Mouse (Mus musculus): ENCODE measurements around the gene 4930523C07Rik.
A peak's percentile ranks its signal among the peaks of the same experiment; 100 is the strongest.

The 4930523C07Rik gene

GRCm38 (mm10) chr1:160044237-160045021, at the start of gene 4930523C07Rik:
TSS of gene 4930523C07Rik (plus strand) at chr1:160044382.
- peak; percentile 82 for DNase-seq (ENCODE audit: low spot score)

GRCm38 (mm10) chr1:159997329-159997728, 46.9 kb upstream of the 4930523C07Rik start:
- no peak for DNase-seq (ENCODE audit: low spot score)

GRCm38 (mm10) chr1:159998349-159998748, 45.8 kb upstream of the 4930523C07Rik start:
- no peak for DNase-seq (ENCODE audit: low spot score)

- no peak for DNase-seq (ENCODE audit: low spot score)
Measured at GRCm38 (mm10) chr1:159999232-159999631, 45.0 kb upstream of the 4930523C07Rik start.

GRCm38 (mm10) chr1:160005319-160005718, 38.9 kb upstream of the 4930523C07Rik start:
- no peak for DNase-seq (ENCODE audit: low spot score)

- DNase-seq (ENCODE audit: low spot score): no peak
Measured at GRCm38 (mm10) chr1:160006919-160007588, 37.1 kb upstream of the 4930523C07Rik start.

- DNase-seq (ENCODE audit: low spot score): no peak
Measured at GRCm38 (mm10) chr1:160013042-160013441, 31.1 kb upstream of the 4930523C07Rik start.

- DNase-seq (ENCODE audit: low spot score): no peak
Measured at GRCm38 (mm10) chr1:160024339-160024980, 19.7 kb upstream of the 4930523C07Rik start.

GRCm38 (mm10) chr1:160025146-160025894, 18.9 kb upstream of the 4930523C07Rik start:
- DNase-seq (ENCODE audit: low spot score): no peak

- DNase-seq (ENCODE audit: low spot score): no peak
Measured at GRCm38 (mm10) chr1:160025895-160026255, 18.3 kb upstream of the 4930523C07Rik start.

GRCm38 (mm10) chr1:160027939-160028338, 16.2 kb upstream of the 4930523C07Rik start:
- no peak for DNase-seq (ENCODE audit: low spot score)

- no peak for DNase-seq (ENCODE audit: low spot score)
Measured at GRCm38 (mm10) chr1:160033948-160034598, 10.1 kb upstream of the 4930523C07Rik start.

- no peak for DNase-seq (ENCODE audit: low spot score)
Measured at GRCm38 (mm10) chr1:160035561-160035960, 8.6 kb upstream of the 4930523C07Rik start.

- DNase-seq (ENCODE audit: low spot score): no peak
Measured at GRCm38 (mm10) chr1:160036996-160037521, 7.1 kb upstream of the 4930523C07Rik start.

GRCm38 (mm10) chr1:160039951-160040645, 4.1 kb upstream of the 4930523C07Rik start:
- DNase-seq (ENCODE audit: low spot score): no peak

GRCm38 (mm10) chr1:160041264-160041775, 2.9 kb upstream of the 4930523C07Rik start:
- no peak for DNase-seq (ENCODE audit: low spot score)

- no peak for DNase-seq (ENCODE audit: low spot score)
Measured at GRCm38 (mm10) chr1:160042351-160042750, 1.8 kb upstream of the 4930523C07Rik start.

GRCm38 (mm10) chr1:160043271-160043975, 759 bp upstream of the 4930523C07Rik start:
- no peak for DNase-seq (ENCODE audit: low spot score)

GRCm38 (mm10) chr1:160045056-160045715, 1.0 kb downstream of the 4930523C07Rik start:
- DNase-seq (ENCODE audit: low spot score): peak; percentile 24

Measured in urinary bladder, postnatal 14 days (tissue).